Mouse (Mus musculus): ENCODE results near the gene Fibcd1. TPM values are rescaled to one million over a fixed set of nuclear protein-coding genes. Genes with fewer than 3 reads are reported as not detected.

Gene Fibcd1
- polyA plus RNA-seq, 1 experiment = 1.1 TPM

DNA sequence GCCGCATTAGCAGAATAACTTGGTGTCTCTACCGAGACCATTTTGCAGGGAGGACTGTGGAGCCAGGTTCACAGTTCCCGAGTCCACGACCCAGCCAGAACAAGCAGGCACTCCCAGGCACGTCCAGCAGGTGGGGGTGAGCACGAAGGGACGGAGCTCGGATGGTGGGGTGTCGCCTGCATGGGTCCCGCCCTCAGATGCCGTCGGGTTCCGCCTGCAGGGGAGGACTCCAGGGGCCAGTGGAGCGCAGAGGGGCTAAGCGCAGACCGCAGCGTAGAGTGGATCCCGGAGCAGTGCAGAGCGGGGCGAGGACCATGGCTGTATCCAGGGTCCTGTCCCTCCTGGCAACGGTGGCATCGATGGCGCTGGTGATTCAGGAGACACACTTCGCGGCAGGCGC is 41.2 kb upstream of the Fibcd1 start, which contains the start of gene Lamc3:
TSS of gene Lamc3 (plus strand) at position 262 of the 400 bp plus-strand sequence.
- Histone ChIP-seq H3K36me3 (ENCODE audit: control insufficient read depth, insufficient read depth) (no peaks in the 10 kb centered on the region), H3K4me3 (ENCODE audit: insufficient read depth, poor library complexity, severe bottlenecking) (no peak within 1 kb of the TSS), H3K79me3 (ENCODE audit: low read depth) (no peaks in the 10 kb centered on the region), H3ac (ENCODE audit: control insufficient read depth, insufficient read length, low read depth) (no peak within 1 kb of the TSS), H3K27me3 (ENCODE audit: control insufficient read depth, insufficient read depth, insufficient read length) (peaks cover 83% of the 10 kb centered on the region), H3K79me2 (ENCODE audit: control insufficient read depth, insufficient read depth) (no peaks in the 10 kb centered on the region)
- TF ChIP-seq CTCF (IDR thresholded peaks at IDR 0.05; ENCODE audit: control insufficient read depth, insufficient read depth, insufficient read length) = peak; percentile 48
- TF ChIP-seq USF1 (IDR thresholded peaks at IDR 0.05; ENCODE audit: low read depth) = no peak

DNA sequence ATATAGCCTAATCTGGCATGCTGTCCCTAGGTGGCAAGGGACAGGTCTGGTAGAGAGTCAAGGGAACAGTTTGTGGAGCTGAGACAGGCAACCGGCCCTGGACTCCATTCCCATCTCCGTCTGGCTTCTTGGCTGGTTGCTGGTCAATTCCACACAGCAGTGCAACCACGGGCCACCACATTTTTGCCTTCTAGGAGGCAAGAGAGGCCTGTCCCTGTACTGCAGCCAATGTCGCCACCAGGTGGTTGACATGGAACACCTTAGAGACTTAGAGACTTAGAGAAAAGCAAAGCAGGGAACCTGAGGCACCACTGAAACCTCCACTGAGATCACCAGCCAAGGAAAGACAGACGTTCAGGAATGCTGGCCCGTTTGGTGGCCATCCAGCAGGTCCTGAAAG is 39.0 kb upstream of the Fibcd1 start:
- Histone ChIP-seq H3K36me3 (ENCODE audit: control insufficient read depth, insufficient read depth) (no peaks in the 10 kb centered on the region), H3K79me2 (ENCODE audit: control insufficient read depth, insufficient read depth) (no peaks in the 10 kb centered on the region), H3K79me3 (ENCODE audit: low read depth) (no peaks in the 10 kb centered on the region), H3ac (ENCODE audit: control insufficient read depth, insufficient read length, low read depth) (no peak overlapping the region), H3K4me3 (ENCODE audit: insufficient read depth, poor library complexity, severe bottlenecking) (no peak overlapping the region), H3K27me3 (ENCODE audit: control insufficient read depth, insufficient read depth, insufficient read length) (peaks cover 89% of the 10 kb centered on the region)
- TF ChIP-seq FOSL1 (IDR thresholded peaks at IDR 0.05; ENCODE audit: insufficient read depth, low read length, poor library complexity, severe bottlenecking) = no peak
- no peak for TF ChIP-seq CEBPB (IDR thresholded peaks at IDR 0.05; ENCODE audit: low read depth)
- no peak for TF ChIP-seq MAX (IDR thresholded peaks at IDR 0.05)
- no peak for TF ChIP-seq MYOG (IDR thresholded peaks at IDR 0.05; ENCODE audit: control insufficient read depth, extremely low read depth, insufficient read length)
- no peak for TF ChIP-seq MYOD1 (IDR thresholded peaks at IDR 0.05; ENCODE audit: control insufficient read depth, insufficient read length, low read depth)
- TF ChIP-seq USF1 (IDR thresholded peaks at IDR 0.05; ENCODE audit: low read depth) = no peak
- no peak for TF ChIP-seq CTCF (IDR thresholded peaks at IDR 0.05; ENCODE audit: control insufficient read depth, insufficient read depth, insufficient read length)

DNA sequence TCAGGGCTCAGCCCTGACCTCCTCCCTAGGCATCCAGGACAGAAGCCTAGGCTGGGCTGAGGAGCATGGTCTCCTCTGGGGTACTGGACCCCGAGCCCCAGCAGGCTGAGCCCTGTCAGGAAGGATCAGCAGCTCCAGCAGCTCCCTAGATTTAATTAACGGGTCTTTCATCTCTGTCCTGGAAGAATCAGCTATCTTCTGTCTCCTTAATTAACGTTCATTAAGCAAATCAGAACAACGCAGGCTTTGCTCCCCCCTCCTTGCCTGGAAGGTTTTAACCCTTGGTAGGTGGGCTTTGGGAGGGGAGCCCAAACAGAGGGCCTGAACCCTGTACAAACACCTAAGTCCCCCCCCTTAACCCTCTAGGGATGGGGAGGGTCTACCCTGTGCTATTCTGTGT is 37.3 kb upstream of the Fibcd1 start:
- no peak for TF ChIP-seq USF1 (IDR thresholded peaks at IDR 0.05; ENCODE audit: low read depth)
- TF ChIP-seq MYOG (IDR thresholded peaks at IDR 0.05; ENCODE audit: control insufficient read depth, extremely low read depth, insufficient read length) = no peak
- TF ChIP-seq CTCF (IDR thresholded peaks at IDR 0.05; ENCODE audit: control insufficient read depth, insufficient read depth, insufficient read length) = no peak
- no peak for TF ChIP-seq MYOD1 (IDR thresholded peaks at IDR 0.05; ENCODE audit: control insufficient read depth, insufficient read length, low read depth)
- TF ChIP-seq MAX (IDR thresholded peaks at IDR 0.05) = no peak
- no peak for TF ChIP-seq FOSL1 (IDR thresholded peaks at IDR 0.05; ENCODE audit: insufficient read depth, low read length, poor library complexity, severe bottlenecking)
- TF ChIP-seq CEBPB (IDR thresholded peaks at IDR 0.05; ENCODE audit: low read depth) = no peak
- H3K79me3 ChIP-seq (ENCODE audit: low read depth) = no peaks in the 10 kb centered on the region
- peaks cover 90% of the 10 kb centered on the region for H3K27me3 ChIP-seq (ENCODE audit: control insufficient read depth, insufficient read depth, insufficient read length)
- no peaks in the 10 kb centered on the region for H3K36me3 ChIP-seq (ENCODE audit: control insufficient read depth, insufficient read depth)
- H3K4me3 ChIP-seq (ENCODE audit: insufficient read depth, poor library complexity, severe bottlenecking) = no peak overlapping the region
- no peaks in the 10 kb centered on the region for H3K79me2 ChIP-seq (ENCODE audit: control insufficient read depth, insufficient read depth)
- H3ac ChIP-seq (ENCODE audit: control insufficient read depth, insufficient read length, low read depth) = no peak overlapping the region

DNA sequence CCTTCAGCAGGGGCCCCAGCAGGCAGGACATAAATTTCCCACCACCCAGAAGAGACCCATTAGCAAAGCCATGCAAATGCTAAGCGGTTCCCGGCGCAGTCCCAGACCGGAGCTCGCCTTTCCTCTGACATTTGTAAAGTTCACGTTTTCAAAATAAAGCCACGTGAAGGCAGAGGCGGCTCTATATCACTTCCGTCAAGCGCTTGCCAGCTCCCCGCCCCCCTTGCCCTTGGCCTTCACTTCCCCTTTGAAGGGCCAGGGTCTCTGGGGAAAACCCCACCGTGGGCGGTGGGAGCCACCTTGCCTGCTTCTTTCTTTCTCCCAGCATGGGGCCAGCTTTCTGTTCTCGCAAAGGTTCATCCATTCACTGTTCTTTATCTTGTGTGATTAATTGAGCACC is 35.1 kb upstream of the Fibcd1 start:
- Histone ChIP-seq H3K27me3 (ENCODE audit: control insufficient read depth, insufficient read depth, insufficient read length) (peaks cover 86% of the 10 kb centered on the region), H3K79me3 (ENCODE audit: low read depth) (no peaks in the 10 kb centered on the region), H3K79me2 (ENCODE audit: control insufficient read depth, insufficient read depth) (no peaks in the 10 kb centered on the region), H3K36me3 (ENCODE audit: control insufficient read depth, insufficient read depth) (no peaks in the 10 kb centered on the region), H3ac (ENCODE audit: control insufficient read depth, insufficient read length, low read depth) (no peak overlapping the region), H3K4me3 (ENCODE audit: insufficient read depth, poor library complexity, severe bottlenecking) (no peak overlapping the region)
- TF ChIP-seq FOSL1 (IDR thresholded peaks at IDR 0.05; ENCODE audit: insufficient read depth, low read length, poor library complexity, severe bottlenecking) (no peak), MAX (IDR thresholded peaks at IDR 0.05) (no peak), MYOD1 (IDR thresholded peaks at IDR 0.05; ENCODE audit: control insufficient read depth, insufficient read length, low read depth) (no peak), CEBPB (IDR thresholded peaks at IDR 0.05; ENCODE audit: low read depth) (no peak), USF1 (IDR thresholded peaks at IDR 0.05; ENCODE audit: low read depth) (no peak), CTCF (IDR thresholded peaks at IDR 0.05; ENCODE audit: control insufficient read depth, insufficient read depth, insufficient read length) (no peak), MYOG (IDR thresholded peaks at IDR 0.05; ENCODE audit: control insufficient read depth, extremely low read depth, insufficient read length) (no peak)

DNA sequence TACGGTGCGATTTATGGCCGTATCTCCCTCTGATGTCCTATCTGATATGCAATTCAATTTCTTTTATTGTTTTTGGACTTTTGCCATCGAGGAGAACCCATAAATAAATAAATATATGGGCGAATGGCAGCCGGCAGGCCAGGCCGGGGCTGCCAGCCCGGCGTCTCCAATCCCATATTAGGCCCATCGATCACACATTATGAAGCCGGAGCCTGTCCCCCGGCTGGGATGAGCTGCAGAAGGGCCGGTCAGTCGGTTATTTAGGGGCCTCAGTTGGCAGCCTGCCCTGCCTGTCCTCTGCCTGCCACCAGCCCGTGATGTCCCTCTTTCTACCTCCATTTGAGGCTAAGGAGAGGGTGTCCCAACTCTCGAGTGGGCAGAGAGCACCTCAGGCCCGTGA is 32.8 kb upstream of the Fibcd1 start:
- Histone ChIP-seq H3ac (ENCODE audit: control insufficient read depth, insufficient read length, low read depth) (no peak overlapping the region), H3K36me3 (ENCODE audit: control insufficient read depth, insufficient read depth) (no peaks in the 10 kb centered on the region), H3K27me3 (ENCODE audit: control insufficient read depth, insufficient read depth, insufficient read length) (peaks cover 86% of the 10 kb centered on the region), H3K79me3 (ENCODE audit: low read depth) (no peaks in the 10 kb centered on the region), H3K4me3 (ENCODE audit: insufficient read depth, poor library complexity, severe bottlenecking) (no peak overlapping the region), H3K79me2 (ENCODE audit: control insufficient read depth, insufficient read depth) (no peaks in the 10 kb centered on the region)
- TF ChIP-seq CTCF (IDR thresholded peaks at IDR 0.05; ENCODE audit: control insufficient read depth, insufficient read depth, insufficient read length) (no peak), MYOG (IDR thresholded peaks at IDR 0.05; ENCODE audit: control insufficient read depth, extremely low read depth, insufficient read length) (no peak), MAX (IDR thresholded peaks at IDR 0.05) (no peak), FOSL1 (IDR thresholded peaks at IDR 0.05; ENCODE audit: insufficient read depth, low read length, poor library complexity, severe bottlenecking) (no peak)

DNA sequence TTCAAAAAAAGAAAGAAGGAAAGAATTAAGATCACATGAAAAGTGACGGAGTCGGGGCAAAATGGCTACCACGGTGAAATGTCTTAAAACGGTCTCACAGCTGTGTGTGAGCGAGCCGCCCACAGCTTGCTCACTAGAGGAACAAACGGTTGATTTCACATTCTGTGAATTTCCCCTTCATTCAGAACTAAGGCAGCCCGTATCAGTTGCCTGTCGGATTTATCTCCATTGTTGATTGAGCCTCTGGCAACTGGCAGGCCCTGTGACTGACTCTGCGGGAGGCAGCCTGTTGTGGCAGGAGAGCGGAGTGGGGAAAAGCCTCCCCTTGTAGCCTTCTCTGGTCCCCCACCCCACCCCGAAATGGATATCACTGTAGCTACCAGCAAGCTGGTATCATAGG is 30.6 kb upstream of the Fibcd1 start:
- Histone ChIP-seq H3K79me2 (ENCODE audit: control insufficient read depth, insufficient read depth) (no peaks in the 10 kb centered on the region), H3K27me3 (ENCODE audit: control insufficient read depth, insufficient read depth, insufficient read length) (peaks cover 70% of the 10 kb centered on the region), H3K4me3 (ENCODE audit: insufficient read depth, poor library complexity, severe bottlenecking) (no peak overlapping the region), H3K79me3 (ENCODE audit: low read depth) (no peaks in the 10 kb centered on the region), H3ac (ENCODE audit: control insufficient read depth, insufficient read length, low read depth) (no peak overlapping the region), H3K36me3 (ENCODE audit: control insufficient read depth, insufficient read depth) (no peaks in the 10 kb centered on the region)
- TF ChIP-seq CTCF (IDR thresholded peaks at IDR 0.05; ENCODE audit: control insufficient read depth, insufficient read depth, insufficient read length) (no peak), CEBPB (IDR thresholded peaks at IDR 0.05; ENCODE audit: low read depth) (no peak), USF1 (IDR thresholded peaks at IDR 0.05; ENCODE audit: low read depth) (no peak), FOSL1 (IDR thresholded peaks at IDR 0.05; ENCODE audit: insufficient read depth, low read length, poor library complexity, severe bottlenecking) (no peak), MAX (IDR thresholded peaks at IDR 0.05) (no peak), MYOG (IDR thresholded peaks at IDR 0.05; ENCODE audit: control insufficient read depth, extremely low read depth, insufficient read length) (no peak), MYOD1 (IDR thresholded peaks at IDR 0.05; ENCODE audit: control insufficient read depth, insufficient read length, low read depth) (no peak)
